Mouse (Mus musculus) embryonic facial prominence, embryonic 11.5 days (tissue): Measurements from ENCODE around the gene Hectd3. TPM values are rescaled to one million over a fixed set of nuclear protein-coding genes. Genes with fewer than 3 reads are reported as not detected.

ENCODE experiments used
- ATAC-seq: fragments of 200-750 bp; cut with Nextera tagmentation; replicated peaks from 2 replicates; pipeline ENCODE4 v1.8.0; 2017; ENCODE audit warnings: low read depth; ENCODE audit not compliant: insufficient number of reproducible peaks, low FRiP score, low TSS enrichment
- DNase-seq: peaks from one replicate; pipeline ENCODE4 v3.0.0-alpha.2; 2015; ENCODE audit warnings: low spot score
- H3K27ac ChIP-seq: fragments of 300-500 bp; sonication (generic); replicated peaks from 2 replicates; pipeline ENCODE4 v1.5.1; 2014; ENCODE audit warnings: mild to moderate bottlenecking, low read depth, low read length, control low read depth
- H3K27me3 ChIP-seq: fragments of 300-500 bp; sonication (generic); 2 replicates; pipeline ENCODE4 v1.6.1; 2014; ENCODE audit warnings: mild to moderate bottlenecking, low read length, moderate library complexity, mixed read lengths; ENCODE audit not compliant: control insufficient read depth, insufficient read depth
- H3K36me3 ChIP-seq: fragments of 300-500 bp; sonication (generic); replicated peaks from 2 replicates; pipeline ENCODE4 v1.6.1; 2014; ENCODE audit warnings: low read depth, mild to moderate bottlenecking, low read length, moderate library complexity, mixed read lengths; ENCODE audit not compliant: control insufficient read depth, insufficient read depth
- H3K4me1 ChIP-seq: fragments of 300-500 bp; sonication (generic); 2 replicates; pipeline ENCODE4 v1.6.1; 2014; ENCODE audit warnings: low read length, mixed read lengths; ENCODE audit not compliant: control insufficient read depth, insufficient read depth
- H3K4me2 ChIP-seq: fragments of 300-500 bp; sonication (generic); 2 replicates; pipeline ENCODE4 v1.6.1; 2014; ENCODE audit warnings: low read depth, mild to moderate bottlenecking, control low read depth, low read length, moderate library complexity
- H3K4me3 ChIP-seq: fragments of 300-500 bp; sonication (generic); 2 replicates; pipeline ENCODE4 v1.5.1; 2014; ENCODE audit warnings: low read depth, low read length, control low read depth
- H3K9ac ChIP-seq: fragments of 300-500 bp; sonication (generic); replicated peaks from 2 replicates; pipeline ENCODE4 v1.6.1; 2014; ENCODE audit warnings: mild to moderate bottlenecking, control low read depth, low read length
- H3K9me3 ChIP-seq: fragments of 300-500 bp; sonication (generic); replicated peaks from 2 replicates; pipeline ENCODE4 v1.6.1; 2016; ENCODE audit warnings: mild to moderate bottlenecking, low read length, inconsistent platforms, mixed read lengths; ENCODE audit not compliant: control insufficient read depth
- WGBS: fragments of 180-500 bp; shearing (Covaris S2); extraction: QIAGEN DNeasy Blood & Tissue Kit; methylation state at CpG from one replicate; pipeline ENCODE4 v1.1.7; 2014; 5-methylcytosine and 5-hydroxymethylcytosine counted together
- polyA plus RNA-seq: library from polyadenylated mRNA; unstranded; fragments of >200 nt; fragmentation: Nextera tagmentation; extraction: Ambion mirVana; gene quantifications from 2 replicates; pipeline ENCODE4 v1.2.1, GENCODE M21; 2014

The Hectd3 gene
- polyA plus RNA-seq, 1 experiment from 2014 or later = 6.1 TPM

GRCm38 (mm10) chr4:117019206-117020134, 24.4 kb downstream of the Hectd3 start, which contains the start of gene Eif2b3:
TSS of gene Eif2b3 (plus strand) at chr4:117019402.
- Histone ChIP-seq H3K27ac (0 out of 2 replicates have a peak within 1 kb of the TSS, but pooled peaks have one; percentile 28), H3K4me3 (peak within 1 kb of the TSS; percentile 85), H3K9ac (peak within 1 kb of the TSS; percentile 88), H3K9me3 (no peaks in the 10 kb centered on the region), H3K27me3 (no peaks in the 10 kb centered on the region), H3K4me2 (peak within 1 kb of the TSS; percentile 62), H3K36me3 (no peaks in the 10 kb centered on the region; the same call in 1 of the 2 replicates), H3K4me1 (peaks cover 4% of the 10 kb centered on the region)
- DNase-seq (peak; percentile 96), ATAC-seq (peak; percentile 91)
- WGBS = under 1% methylated on average over 61 of the region's 61 CpGs

DNA sequence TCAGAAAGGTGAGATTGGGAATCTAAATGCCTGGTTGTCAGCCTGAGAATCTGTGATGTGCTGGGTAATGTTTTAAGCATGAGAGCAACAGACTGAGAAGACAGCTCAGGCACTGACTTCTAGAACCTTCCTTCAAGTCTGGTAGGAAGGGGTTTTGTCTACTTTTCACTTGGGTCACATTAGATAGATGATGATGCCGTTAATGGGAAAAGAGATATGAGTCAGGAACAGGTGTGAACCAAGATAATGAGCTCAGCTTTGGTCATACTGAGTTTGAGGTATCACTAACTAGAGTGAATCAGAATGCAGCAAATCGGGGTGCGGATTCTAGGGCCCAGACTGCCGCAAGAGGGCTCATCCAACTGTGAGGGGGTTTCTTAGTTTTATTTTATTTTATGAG, 28.4 kb downstream of the Hectd3 start:
- Histone ChIP-seq H3K4me2 (no peak overlapping the region), H3K36me3 (no peaks in the 10 kb centered on the region; the same call in 1 of the 2 replicates)

DNA sequence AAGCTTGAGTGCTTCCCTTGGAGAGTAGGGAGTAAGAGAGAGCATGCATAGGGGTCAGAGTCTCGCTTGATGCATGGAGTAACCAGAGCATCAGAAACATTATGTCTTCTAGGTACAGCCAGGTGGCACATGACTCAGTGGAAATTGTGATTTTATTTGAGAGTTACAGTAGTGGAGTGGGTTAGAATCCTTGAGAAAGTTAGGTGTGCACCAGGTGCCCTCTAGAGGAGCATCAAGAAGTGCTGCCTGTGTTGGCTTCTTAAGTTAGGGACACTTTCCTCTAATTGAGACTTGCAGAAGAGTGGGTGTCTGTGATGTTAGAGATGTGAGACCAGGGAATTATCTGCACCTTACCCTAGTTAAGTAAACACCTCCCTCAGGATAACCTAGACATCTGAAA, 36.0 kb downstream of the Hectd3 start:
- WGBS = 89% methylated on average over 1 of the region's 1 CpGs
- Histone ChIP-seq H3K36me3 (no peaks in the 10 kb centered on the region; the same call in 1 of the 2 replicates), H3K27ac (no peak overlapping the region)

More for the DNA sequence above, 28.4 kb downstream of the Hectd3 start:
- H3K9me3 ChIP-seq = no peaks in the 10 kb centered on the region
- WGBS = 91% methylated on average over 4 of the region's 4 CpGs
- H3K27ac ChIP-seq = no peak overlapping the region
- DNase-seq (no peak), ATAC-seq (no peak)
- no peaks in the 10 kb centered on the region for H3K27me3 ChIP-seq
- no peak overlapping the region for H3K9ac ChIP-seq
- no peak overlapping the region for H3K4me3 ChIP-seq
- peaks cover 4% of the 10 kb centered on the region for H3K4me1 ChIP-seq

GRCm38 (mm10) chr4:117039925-117040687, 45.0 kb downstream of the Hectd3 start:
- DNase-seq (peak; percentile 56), ATAC-seq (no peak)
- WGBS = 47% methylated on average over 9 of the region's 9 CpGs
- Histone ChIP-seq H3K4me3 (no peak overlapping the region), H3K9me3 (no peaks in the 10 kb centered on the region), H3K4me1 (no peaks in the 10 kb centered on the region), H3K9ac (no peak overlapping the region), H3K27ac (no peak overlapping the region), H3K4me2 (no peak overlapping the region), H3K27me3 (no peaks in the 10 kb centered on the region), H3K36me3 (no peaks in the 10 kb centered on the region)

More for the DNA sequence above, 36.0 kb downstream of the Hectd3 start:
- DNase-seq (no peak), ATAC-seq (no peak)
- H3K4me1 ChIP-seq = no peaks in the 10 kb centered on the region
- no peak overlapping the region for H3K4me3 ChIP-seq
- H3K9ac ChIP-seq = no peak overlapping the region
- H3K27me3 ChIP-seq = no peaks in the 10 kb centered on the region
- H3K4me2 ChIP-seq = no peak overlapping the region
- H3K9me3 ChIP-seq = no peaks in the 10 kb centered on the region

DNA sequence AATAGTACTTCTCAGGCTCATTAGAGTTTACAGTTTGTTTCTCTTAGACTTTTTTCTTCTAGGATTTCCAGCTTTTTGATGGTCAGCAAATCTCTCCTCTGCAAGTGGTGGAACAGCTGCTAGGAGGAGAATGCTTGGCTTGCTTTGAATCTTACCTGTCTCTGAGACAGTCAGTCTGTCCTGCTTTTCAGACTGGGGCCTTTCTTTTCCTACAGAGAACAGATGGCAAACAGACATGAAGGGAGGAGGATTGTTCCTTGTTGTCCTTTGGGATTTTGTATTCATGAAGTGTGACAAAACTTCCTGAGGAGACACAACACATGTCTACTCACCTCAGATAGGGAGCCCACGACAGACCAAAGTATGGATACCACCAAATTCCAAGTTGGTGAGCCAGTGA, 45.7 kb downstream of the Hectd3 start:
- Histone ChIP-seq H3K36me3 (no peaks in the 10 kb centered on the region), H3K4me2 (no peak overlapping the region), H3K9me3 (no peaks in the 10 kb centered on the region), H3K4me1 (no peaks in the 10 kb centered on the region), H3K27me3 (no peaks in the 10 kb centered on the region), H3K4me3 (no peak overlapping the region), H3K9ac (no peak overlapping the region), H3K27ac (no peak overlapping the region)
- 65% methylated on average over 1 of the region's 1 CpGs for WGBS
- ATAC-seq (no peak), DNase-seq (no peak)

DNA sequence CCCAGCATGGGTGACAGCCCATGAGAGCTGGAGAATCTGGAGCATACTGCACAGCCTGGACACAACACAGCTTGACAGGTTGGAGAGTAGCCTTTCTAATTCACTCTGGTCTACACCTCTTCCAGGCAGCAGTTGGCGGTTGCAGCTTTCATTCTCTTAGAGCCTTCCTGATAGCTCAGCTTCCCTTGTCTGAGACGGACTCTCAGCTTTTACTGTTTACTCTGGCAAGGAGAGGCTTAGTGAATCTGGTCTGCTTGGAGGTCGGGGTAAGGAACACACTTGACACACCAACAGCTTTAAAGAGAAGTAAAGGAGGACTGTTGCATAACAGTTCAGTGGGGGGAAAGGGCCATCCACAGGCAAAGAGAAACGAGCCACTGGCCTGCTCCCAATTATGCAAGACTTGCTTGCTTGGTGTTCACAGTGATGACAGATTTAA, 46.2 kb downstream of the Hectd3 start:
- H3K9ac ChIP-seq = no peak overlapping the region
- no peak overlapping the region for H3K27ac ChIP-seq
- no peaks in the 10 kb centered on the region for H3K27me3 ChIP-seq
- DNase-seq = no peak
- H3K9me3 ChIP-seq = no peaks in the 10 kb centered on the region
- no peak overlapping the region for H3K4me3 ChIP-seq
- no peak for ATAC-seq
- H3K4me2 ChIP-seq = no peak overlapping the region
- WGBS = 63% methylated on average over 4 of the region's 4 CpGs
- H3K4me1 ChIP-seq = no peaks in the 10 kb centered on the region
- no peaks in the 10 kb centered on the region for H3K36me3 ChIP-seq

- Histone ChIP-seq H3K9ac (no peak overlapping the region), H3K4me3 (no peak overlapping the region), H3K4me1 (no peaks in the 10 kb centered on the region), H3K4me2 (no peak overlapping the region), H3K27ac (no peak overlapping the region), H3K9me3 (no peaks in the 10 kb centered on the region), H3K27me3 (no peaks in the 10 kb centered on the region), H3K36me3 (no peaks in the 10 kb centered on the region; the same call in 1 of the 2 replicates)
- DNase-seq = no peak
- ATAC-seq = no peak
- 91% methylated on average over 3 of the region's 3 CpGs for WGBS
Measured at GRCm38 (mm10) chr4:117048836-117049235, 53.7 kb downstream of the Hectd3 start.
